Mouse (Mus musculus): ENCODE measurements around the gene Parg. TPM values are rescaled to one million over a fixed set of nuclear protein-coding genes. Genes with fewer than 3 reads are reported as not detected.

Parg gene
- polyA plus RNA-seq, 1 experiment from 2014 or later, result 46.2 TPM

- Histone ChIP-seq H3K4me3 (replicated peaks) (no peak overlapping the region), H3K36me3 (no peaks in the 10 kb centered on the region), H3K4me2 (no peak overlapping the region), H3K9me3 (replicated peaks) (no peaks in the 10 kb centered on the region), H3K4me1 (no peaks in the 10 kb centered on the region), H3K9ac (no peak overlapping the region), H3K27ac (no peak overlapping the region), H3K27me3 (no peaks in the 10 kb centered on the region)
- ATAC-seq (replicated peaks; ENCODE audit: low FRiP score), result no peak
- 75% methylated on average over 20 of the region's 20 CpGs for WGBS
Measured at GRCm38 (mm10) chr14:32332515-32333445, 131.0 kb downstream of the Parg start.

GRCm38 (mm10) chr14:32336021-32336420, 134.3 kb downstream of the Parg start:
- H3K4me2 ChIP-seq, result no peak overlapping the region
- peaks cover 4% of the 10 kb centered on the region; the same call in 1 of the 2 replicates for H3K36me3 ChIP-seq
- no peaks in the 10 kb centered on the region for H3K9me3 ChIP-seq (replicated peaks)
- no peak overlapping the region for H3K4me3 ChIP-seq (replicated peaks)
- H3K27me3 ChIP-seq, result no peaks in the 10 kb centered on the region
- no peak overlapping the region for H3K9ac ChIP-seq
- H3K27ac ChIP-seq, result no peak overlapping the region
- no peaks in the 10 kb centered on the region for H3K4me1 ChIP-seq
- WGBS, result 82% methylated on average over 6 of the region's 6 CpGs
- no peak for ATAC-seq (replicated peaks; ENCODE audit: low FRiP score)

- no peaks in the 10 kb centered on the region for H3K27me3 ChIP-seq
- H3K9ac ChIP-seq, result no peak overlapping the region
- peaks cover 4% of the 10 kb centered on the region; the same call in 1 of the 2 replicates for H3K36me3 ChIP-seq
- no peak overlapping the region for H3K4me3 ChIP-seq (replicated peaks)
- no peak overlapping the region for H3K4me2 ChIP-seq
- WGBS, result 86% methylated on average over 11 of the region's 11 CpGs
- no peaks in the 10 kb centered on the region for H3K4me1 ChIP-seq
- H3K27ac ChIP-seq, result no peak overlapping the region
- no peaks in the 10 kb centered on the region for H3K9me3 ChIP-seq (replicated peaks)
- ATAC-seq (replicated peaks; ENCODE audit: low FRiP score), result no peak
Measured at GRCm38 (mm10) chr14:32336547-32336946, 134.8 kb downstream of the Parg start.

GRCm38 (mm10) chr14:32341823-32342222, 140.1 kb downstream of the Parg start:
- Histone ChIP-seq H3K4me2 (no peak overlapping the region), H3K27ac (no peak overlapping the region), H3K4me1 (no peaks in the 10 kb centered on the region), H3K9me3 (replicated peaks) (no peaks in the 10 kb centered on the region), H3K36me3 (peaks cover 4% of the 10 kb centered on the region; the same call in 1 of the 2 replicates), H3K27me3 (no peaks in the 10 kb centered on the region), H3K9ac (no peak overlapping the region), H3K4me3 (replicated peaks) (no peak overlapping the region)
- ATAC-seq (replicated peaks; ENCODE audit: low FRiP score), result no peak
- WGBS, result 97% methylated on average over 7 of the region's 7 CpGs

- Histone ChIP-seq H3K36me3 (peaks cover 4% of the 10 kb centered on the region; the same call in 1 of the 2 replicates), H3K9me3 (replicated peaks) (no peaks in the 10 kb centered on the region), H3K9ac (no peak overlapping the region), H3K4me2 (no peak overlapping the region), H3K27me3 (no peaks in the 10 kb centered on the region), H3K4me3 (replicated peaks) (no peak overlapping the region), H3K4me1 (no peaks in the 10 kb centered on the region), H3K27ac (no peak overlapping the region)
- 92% methylated on average over 7 of the region's 7 CpGs for WGBS
- ATAC-seq (replicated peaks; ENCODE audit: low FRiP score), result no peak
Measured at GRCm38 (mm10) chr14:32344176-32344575, 142.4 kb downstream of the Parg start.

GRCm38 (mm10) chr14:32344694-32345093, 142.9 kb downstream of the Parg start:
- Histone ChIP-seq H3K4me1 (no peaks in the 10 kb centered on the region), H3K4me2 (no peak overlapping the region), H3K36me3 (peaks cover 4% of the 10 kb centered on the region; the same call in 1 of the 2 replicates), H3K4me3 (replicated peaks) (no peak overlapping the region), H3K27me3 (no peaks in the 10 kb centered on the region), H3K27ac (no peak overlapping the region), H3K9me3 (replicated peaks) (no peaks in the 10 kb centered on the region), H3K9ac (no peak overlapping the region)
- ATAC-seq (replicated peaks; ENCODE audit: low FRiP score), result no peak
- 87% methylated on average over 10 of the region's 10 CpGs for WGBS

Other genes starting within 250 kb of the Parg start
- 0.38 and 0.64 TPM in 2 replicates for gene Galnt15, start 173.0 kb upstream of the Parg start, polyA plus RNA-seq (2015; fragmentation: Nextera tagmentation; extraction: Ambion mirVana)
- 38.7 and 42.2 TPM in 2 replicates for gene Oxnad1, start 116.6 kb upstream of the Parg start, polyA plus RNA-seq (2015; fragmentation: Nextera tagmentation; extraction: Ambion mirVana)
- 92.9 and 109 TPM in 2 replicates for gene Dph3, start 116.2 kb upstream of the Parg start, polyA plus RNA-seq (2015; fragmentation: Nextera tagmentation; extraction: Ambion mirVana)
- gene Msmb, start 59.9 kb upstream of the Parg start, polyA plus RNA-seq (2015; fragmentation: Nextera tagmentation; extraction: Ambion mirVana), result not detected in 2 replicates
- gene Ncoa4, start 42.1 kb upstream of the Parg start, polyA plus RNA-seq (2015; fragmentation: Nextera tagmentation; extraction: Ambion mirVana), result 107 and 110 TPM in 2 replicates
- 300 and 306 TPM in 2 replicates for gene Timm23, start 51 bp upstream of the Parg start, polyA plus RNA-seq (2015; fragmentation: Nextera tagmentation; extraction: Ambion mirVana)
- 10.3 and 10.5 TPM in 2 replicates for gene Ogdhl, start 120.1 kb downstream of the Parg start, polyA plus RNA-seq (2015; fragmentation: Nextera tagmentation; extraction: Ambion mirVana)
- not detected in 2 replicates for gene 1700024G13Rik, start 186.4 kb downstream of the Parg start, polyA plus RNA-seq (2015; fragmentation: Nextera tagmentation; extraction: Ambion mirVana)